Comparison of ENCODE assay signal across 8 mouse cellular contexts in the genomic region with DNA sequence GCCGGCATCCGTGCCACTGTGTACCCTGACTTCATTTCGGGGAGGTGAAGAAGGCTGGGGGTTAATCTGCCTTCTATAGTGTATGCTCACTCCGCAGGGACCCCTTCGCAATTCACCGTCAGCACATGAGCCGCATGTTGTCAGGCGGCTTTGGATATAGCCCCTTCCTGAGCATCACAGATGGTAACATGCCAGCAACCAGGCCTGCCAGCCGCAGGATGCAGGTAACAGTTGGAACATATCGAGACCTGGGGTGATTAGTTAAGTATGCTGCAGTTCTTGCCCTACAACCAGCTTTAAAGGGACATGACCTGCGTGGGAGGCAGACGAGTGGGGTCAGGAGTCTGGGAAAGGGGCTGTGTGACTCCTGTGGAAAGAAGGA. TPM values are rescaled to one million over a fixed set of nuclear protein-coding genes. Genes with fewer than 3 reads are reported as not detected.
DNase-seq lines count a peak whose midpoint lies in the region; ATAC-seq and TF ChIP-seq lines count a peak whose summit lies in the region.

No protein-coding gene starts in this region.

- peak overlapping the region; percentile 79 for H3K4me3 ChIP-seq in lung, postnatal 0 days (ENCODE audit: low read depth, low read length)
- H3K4me3 ChIP-seq in intestine, postnatal 0 days (ENCODE audit: low read depth, low read length): peak overlapping the region; percentile 85
- peak overlapping the region; percentile 81 for H3K4me3 ChIP-seq in small intestine, adult 2 months (ENCODE audit: low read depth, low read length)

- TF ChIP-seq POLR2A in small intestine, adult 2 months (IDR thresholded peaks at IDR 0.05; ENCODE audit: low read depth, low read length): no peak

- no peaks in the 10 kb centered on the region for H3K9me3 ChIP-seq in lung, postnatal 0 days (ENCODE audit: low read length)
- no peaks in the 10 kb centered on the region for H3K9me3 ChIP-seq in intestine, postnatal 0 days (ENCODE audit: control insufficient read depth)

- H3K4me1 ChIP-seq in lung, postnatal 0 days (ENCODE audit: insufficient read depth, low read depth, low read length): peaks cover 12% of the 10 kb centered on the region
- H3K4me1 ChIP-seq in intestine, postnatal 0 days (replicated peaks; ENCODE audit: control insufficient read depth, insufficient read depth, low read length): peaks cover 6% of the 10 kb centered on the region; the same call in 1 of the 2 replicates
- H3K4me1 ChIP-seq in small intestine, adult 2 months (ENCODE audit: control insufficient read depth, insufficient read depth, insufficient read length, low read length): peaks cover 18% of the 10 kb centered on the region

- H3K9ac ChIP-seq in lung, postnatal 0 days (replicated peaks; ENCODE audit: low read depth): peak overlapping the region; percentile 86
- peak overlapping the region; percentile 87 for H3K9ac ChIP-seq in intestine, postnatal 0 days (ENCODE audit: low read depth, low read length)

- TF ChIP-seq EP300 in lung, postnatal 0 days (IDR thresholded peaks at IDR 0.05): no peak

- WGBS in lung, postnatal 0 days: 45% methylated on average over 12 of the region's 12 CpGs
- 44% methylated on average over 12 of the region's 12 CpGs for WGBS in intestine, postnatal 0 days
- WGBS in small intestine, adult 2 months: 44% methylated on average over 12 of the region's 12 CpGs

- H3K27ac ChIP-seq in lung, postnatal 0 days (ENCODE audit: low read length): peak overlapping the region; percentile 96
- H3K27ac ChIP-seq in intestine, postnatal 0 days (ENCODE audit: low read depth, low read length): peak overlapping the region; percentile 95
- peak overlapping the region; percentile 72 for H3K27ac ChIP-seq in small intestine, adult 2 months (ENCODE audit: insufficient read depth, low read depth, low read length)

- no peak for TF ChIP-seq CTCF in lung, postnatal 0 days (IDR thresholded peaks at IDR 0.05)
- no peak for TF ChIP-seq CTCF in intestine, postnatal 0 days (IDR thresholded peaks at IDR 0.05; ENCODE audit: low read depth)
- no peak for TF ChIP-seq CTCF in small intestine, adult 2 months (IDR thresholded peaks at IDR 0.05; ENCODE audit: extremely low read depth, insufficient read length, insufficient replicate concordance, low read depth, low read length)

- no peak for ATAC-seq in lung, postnatal 0 days
- ATAC-seq in intestine, postnatal 0 days: no peak

- no peaks in the 10 kb centered on the region for H3K27me3 ChIP-seq in lung, postnatal 0 days (replicated peaks; ENCODE audit: insufficient read depth, low read length)
- H3K27me3 ChIP-seq in intestine, postnatal 0 days (replicated peaks; ENCODE audit: control insufficient read depth, insufficient read depth, low read length): no peaks in the 10 kb centered on the region
- H3K27me3 ChIP-seq in small intestine, adult 2 months (ENCODE audit: control insufficient read depth, insufficient read depth, low read length): no peaks in the 10 kb centered on the region

- peak; percentile 46 to 56 for DNase-seq in cerebellum, adult 18-20 months
- no peak for DNase-seq in cerebellum, postnatal 36 days
- no peak for DNase-seq in lung, postnatal 0 days (ENCODE audit: low spot score)
- DNase-seq in lung, postnatal 25 days (ENCODE audit: low spot score): no peak
- DNase-seq in B cell, adult 2 months: no peak
- DNase-seq in kidney, postnatal 25 days: no peak

- peaks cover 23% of the 10 kb centered on the region; the same call in 1 of the 2 replicates for H3K36me3 ChIP-seq in lung, postnatal 0 days (ENCODE audit: insufficient read depth, low read length)
- peaks cover 37% of the 10 kb centered on the region for H3K36me3 ChIP-seq in intestine, postnatal 0 days (ENCODE audit: control insufficient read depth, insufficient read depth)
- H3K36me3 ChIP-seq in small intestine, adult 2 months (ENCODE audit: control insufficient read depth, insufficient read depth, low read length): peaks cover 35% of the 10 kb centered on the region

- H3K4me2 ChIP-seq in lung, postnatal 0 days (replicated peaks; ENCODE audit: low read depth, low read length): peak overlapping the region; percentile 71
- peak overlapping the region; percentile 82 for H3K4me2 ChIP-seq in intestine, postnatal 0 days (replicated peaks; ENCODE audit: low read depth)

RNA-seq across cellular contexts. Expression of a gene that starts 1.1 kb away (rescaled TPM):
- polyA plus RNA-seq in lung, postnatal 0 days (2015; fragmentation: Nextera tagmentation; extraction: Ambion mirVana): 289 and 300 TPM in 2 replicates
- polyA plus RNA-seq in intestine, postnatal 0 days (2015; fragmentation: Nextera tagmentation; extraction: Ambion mirVana): 265 and 269 TPM in 2 replicates
- polyA plus RNA-seq in small intestine, adult 2 months (2012; rRNA removed): 212 and 412 TPM in 2 replicates

RNA-seq across cellular contexts. Expression of a gene that starts 12.4 kb away (rescaled TPM):
- polyA plus RNA-seq in lung, postnatal 0 days (2015; fragmentation: Nextera tagmentation; extraction: Ambion mirVana): 533 and 563 TPM in 2 replicates
- polyA plus RNA-seq in intestine, postnatal 0 days (2015; fragmentation: Nextera tagmentation; extraction: Ambion mirVana): 167 and 169 TPM in 2 replicates
- polyA plus RNA-seq in small intestine, adult 2 months (2012; rRNA removed): 683 and 1,784 TPM in 2 replicates

RNA-seq across cellular contexts. Expression of a gene that starts 20.8 kb away (rescaled TPM):
- polyA plus RNA-seq in lung, postnatal 0 days (2015; fragmentation: Nextera tagmentation; extraction: Ambion mirVana): 2.3 TPM in 2 replicates
- polyA plus RNA-seq in intestine, postnatal 0 days (2015; fragmentation: Nextera tagmentation; extraction: Ambion mirVana): 1.6 and 1.7 TPM in 2 replicates
- 4.5 and 7.0 TPM in 2 replicates for polyA plus RNA-seq in small intestine, adult 2 months (2012; rRNA removed)

RNA-seq across cellular contexts. Expression of a gene that starts 33.0 kb away (rescaled TPM):
- polyA plus RNA-seq in lung, postnatal 0 days (2015; fragmentation: Nextera tagmentation; extraction: Ambion mirVana): 112 and 118 TPM in 2 replicates
- polyA plus RNA-seq in intestine, postnatal 0 days (2015; fragmentation: Nextera tagmentation; extraction: Ambion mirVana): 105 and 110 TPM in 2 replicates
- polyA plus RNA-seq in small intestine, adult 2 months (2012; rRNA removed): 82.6 and 131 TPM in 2 replicates

RNA-seq across cellular contexts. Expression of a gene that starts 44.3 kb away (rescaled TPM):
- polyA plus RNA-seq in lung, postnatal 0 days (2015; fragmentation: Nextera tagmentation; extraction: Ambion mirVana): 0.07 and 0.10 TPM in 2 replicates
- 0.75 and 0.83 TPM in 2 replicates for polyA plus RNA-seq in intestine, postnatal 0 days (2015; fragmentation: Nextera tagmentation; extraction: Ambion mirVana)
- polyA plus RNA-seq in small intestine, adult 2 months (2012; rRNA removed): 3.7 and 5.8 TPM in 2 replicates

Comparison
In these comparisons a context has a peak if more than half of its experiments do, and no peak if none do; other contexts are left out.
1. DNase-seq: peak in cerebellum, adult 18-20 months (2 of 2); none in cerebellum, postnatal 36 days (0 of 2), lung, postnatal 0 days (single experiment), lung, postnatal 25 days (single experiment), B cell, adult 2 months (0 of 2) and kidney, postnatal 25 days (0 of 2).
2. Peak in every context shown above with its lines, with median percentiles within 50 percentile points of each other: H3K27ac ChIP-seq and H3K4me3 ChIP-seq.